Mouse (Mus musculus) thymus, adult 2 months (tissue): ENCODE results near the gene Abce1.

Source experiments
- CTCF ChIP-seq: fragments of 200-500 bp; IDR thresholded peaks from 2 replicates; pipeline ENCODE4 v1.5.1; 2012; ENCODE audit warnings: mild to moderate bottlenecking, control low read depth, low read length, moderate library complexity, borderline replicate concordance; ENCODE audit not compliant: control insufficient read depth, poor library complexity, insufficient read depth; ENCODE audit errors: extremely low read depth
- POLR2A ChIP-seq: fragments of 200-500 bp; IDR thresholded peaks from 2 replicates; pipeline ENCODE4 v1.6.1; 2012; ENCODE audit warnings: mild to moderate bottlenecking, low read length, control low read depth, moderate library complexity; ENCODE audit not compliant: control insufficient read depth, poor library complexity, insufficient read depth; ENCODE audit errors: extremely low read depth

DNA sequence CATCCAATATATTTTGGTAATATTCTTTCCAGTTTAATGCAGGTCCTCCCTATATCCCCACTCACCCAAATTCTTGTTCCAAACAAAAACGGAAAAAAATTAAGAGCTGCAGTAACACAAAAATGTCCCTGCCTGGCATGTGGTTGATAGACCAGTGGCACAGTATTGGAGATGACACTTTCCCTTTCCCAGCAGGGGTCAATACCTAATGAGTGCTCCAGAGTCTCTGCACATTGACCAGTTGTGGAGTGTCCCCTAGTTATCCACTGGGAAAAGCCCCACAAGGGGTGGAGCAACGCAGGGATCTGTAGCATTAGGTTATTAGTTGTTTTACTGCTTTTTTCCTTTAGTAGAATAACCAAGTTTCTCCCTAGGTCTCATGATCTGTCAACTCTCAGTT is 30.6 kb downstream of the Abce1 start:
- TF ChIP-seq CTCF (no peak), POLR2A (no peak)
